Mouse (Mus musculus) ES-Bruce4 (cell line): ENCODE measurements around the gene Piga.

ENCODE experiments used
- CTCF ChIP-seq: IDR thresholded peaks from one replicate; pipeline ENCODE4 v1.8.1; 2011; ENCODE audit warnings: low read depth, low read length
- EP300 ChIP-seq: IDR thresholded peaks from 2 replicates; pipeline ENCODE4 v1.6.1; 2011; ENCODE audit warnings: low read depth, low read length; ENCODE audit not compliant: insufficient read depth
- POLR2A ChIP-seq: IDR thresholded peaks from one replicate; pipeline ENCODE4 v1.8.1; 2011; ENCODE audit warnings: low read length; ENCODE audit not compliant: insufficient read depth

DNA sequence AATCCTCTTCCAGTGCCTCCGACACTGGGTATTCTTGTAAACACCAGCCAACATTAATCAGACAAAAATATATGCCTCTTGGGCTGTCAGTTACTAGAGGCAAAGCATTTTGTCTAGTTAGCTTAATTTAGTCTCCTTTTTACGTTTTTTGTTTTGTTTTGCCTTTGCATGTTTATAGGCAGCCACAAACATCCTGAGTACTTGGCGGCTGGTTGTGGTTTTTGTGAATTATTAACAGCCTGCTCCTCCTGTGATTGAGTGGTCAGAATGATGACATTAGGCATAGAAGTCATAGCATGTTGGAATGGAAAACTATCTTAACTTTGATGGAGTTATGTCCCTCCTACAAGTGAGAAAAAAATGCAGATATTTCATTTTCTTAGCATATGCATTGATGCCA lies 49.0 kb upstream of the Piga start:
- TF ChIP-seq EP300 (no peak), CTCF (no peak), POLR2A (no peak)
